Comparison of ENCODE assay signal across 28 mouse cellular contexts in genomic region chr13:57809603-57810002, GRCm38 (mm10).
DNase-seq lines count a peak whose midpoint lies in the region; ATAC-seq lines count a peak whose summit lies in the region.
"Had no signal": no experiment of that assay in that cellular context is flagged by ENCODE, and none has a peak within 500 bp of the region (broad histone marks: within the 10 kb centered on the region; RNA-seq: fewer than 3 reads in every experiment).

No protein-coding gene starts in this region.

- peaks cover 12% of the 10 kb centered on the region; the same call in 1 of the 2 replicates for H3K27me3 ChIP-seq in kidney, embryonic 15.5 days
- H3K27me3 ChIP-seq: embryonic facial prominence, embryonic 12.5 days; embryonic facial prominence, embryonic 15.5 days; heart, embryonic 12.5 days; heart, embryonic 15.5 days had no signal

- H3K4me2 ChIP-seq in kidney, embryonic 15.5 days = peak overlapping the region; percentile 15; the same call in 1 of the 2 replicates
- H3K4me2 ChIP-seq: embryonic facial prominence, embryonic 12.5 days; embryonic facial prominence, embryonic 15.5 days; heart, embryonic 12.5 days; heart, embryonic 15.5 days; hindbrain, embryonic 14.5 days had no signal

- DNase-seq in embryo, embryonic 10.5 days (ENCODE audit: low spot score) = peak; percentile 12
- no peak for DNase-seq in embryo, embryonic 11 days
- DNase-seq in kidney, postnatal 10 days = no peak
- DNase-seq in kidney, postnatal 4 days = peak; percentile 33 to 44
- no peak for DNase-seq in kidney, adult 9 months
- peak; percentile 34 for DNase-seq in mesoderm, embryonic 11.5 days (ENCODE audit: low read depth, low spot score)
- no peak for DNase-seq in ovary, postnatal 36 days (ENCODE audit: low spot score)
- DNase-seq: adrenal gland, adult 8-10 months; adrenal gland, postnatal 25 days; cerebellum, adult 11-12 months; cerebellum, adult 8-10 months; cerebellum, postnatal 10 days; cerebellum, postnatal 36 days; forebrain, postnatal 0 days; gastrocnemius, adult 2 months; gastrocnemius, postnatal 14 days; heart, adult 18-20 months; heart, postnatal 10 days; heart, postnatal 36 days had no signal

- WGBS in kidney, embryonic 15.5 days = 14% methylated on average over 11 of the region's 11 CpGs

- ATAC-seq in kidney, embryonic 15.5 days (replicated peaks; ENCODE audit: low FRiP score) = peak; percentile 71; the same call in 1 of the 2 replicates
- ATAC-seq: activated CD4-positive, CD25-positive, alpha-beta regulatory T cell, adult 4 months; forebrain, embryonic 14.5 days; forebrain, postnatal 0 days had no signal

- peaks cover 20% of the 10 kb centered on the region for H3K4me1 ChIP-seq in kidney, embryonic 15.5 days
- H3K4me1 ChIP-seq: embryonic facial prominence, embryonic 15.5 days; heart, embryonic 12.5 days; heart, embryonic 15.5 days had no signal

- no peak overlapping the region for H3K4me3 ChIP-seq in kidney, embryonic 15.5 days (replicated peaks)
- H3K4me3 ChIP-seq: embryonic facial prominence, embryonic 12.5 days; embryonic facial prominence, embryonic 15.5 days; gastrocnemius, adult 2 months; heart, embryonic 12.5 days; heart, embryonic 15.5 days; hindbrain, embryonic 10.5 days had no signal

- H3K9me3 ChIP-seq in kidney, embryonic 15.5 days (replicated peaks) = no peaks in the 10 kb centered on the region
- H3K9me3 ChIP-seq: embryonic facial prominence, embryonic 12.5 days; embryonic facial prominence, embryonic 15.5 days; heart, embryonic 12.5 days; heart, embryonic 15.5 days; hindbrain, embryonic 10.5 days had no signal

- H3K9ac ChIP-seq in kidney, embryonic 15.5 days = no peak overlapping the region
- H3K9ac ChIP-seq: embryonic facial prominence, embryonic 12.5 days; embryonic facial prominence, embryonic 15.5 days; forebrain, postnatal 0 days; heart, embryonic 12.5 days; heart, embryonic 15.5 days; hindbrain, embryonic 14.5 days had no signal

- H3K27ac ChIP-seq in kidney, embryonic 15.5 days = no peak overlapping the region
- H3K27ac ChIP-seq: embryonic facial prominence, embryonic 12.5 days; embryonic facial prominence, embryonic 15.5 days; gastrocnemius, adult 2 months; heart, embryonic 15.5 days; hindbrain, embryonic 10.5 days; hindbrain, embryonic 14.5 days had no signal

- no peaks in the 10 kb centered on the region for H3K36me3 ChIP-seq in kidney, embryonic 15.5 days
- H3K36me3 ChIP-seq: embryonic facial prominence, embryonic 12.5 days; embryonic facial prominence, embryonic 15.5 days; heart, embryonic 12.5 days; heart, embryonic 15.5 days; hindbrain, embryonic 10.5 days had no signal

Comparison
In these comparisons a context has a peak if more than half of its experiments do, and no peak if none do; other contexts are left out.
1. DNase-seq: peak in embryo, embryonic 10.5 days (single experiment), kidney, postnatal 4 days (2 of 2) and mesoderm, embryonic 11.5 days (single experiment); none in embryo, embryonic 11 days (single experiment), kidney, postnatal 10 days (single experiment), kidney, adult 9 months (single experiment) and ovary, postnatal 36 days (single experiment).